Mouse (Mus musculus) spleen, adult 18-20 months (tissue): ENCODE measurements at regions not wholly inside any gene's neighbourhood (a gene's known extent, or its start where the extent isn't known, plus 50 kb on each side); places are given as distances from the start of the nearest gene placed in this dataset.
A peak's percentile ranks its signal among the peaks of the same experiment; 100 is the strongest.

Experiments
- DNase-seq, 2 experiments: peaks; one replicate each; pipeline ENCODE4 v3.0.0; 2022; ENCODE audit warnings: mixed read lengths in 2 of 2

GRCm38 (mm10) chr6:66255378-66255777, 279.8 kb upstream of the Mad2l1 start:
- DNase-seq = no peak

- no peak for DNase-seq
These were observed 271.8 kb upstream of the Mad2l1 start for GRCm38 (mm10) chr6:66263429-66263828.

- no peak for DNase-seq
These were observed 271.3 kb upstream of the Mad2l1 start for GRCm38 (mm10) chr6:66263918-66264317.

- DNase-seq = no peak
These were observed 266.8 kb upstream of the Mad2l1 start for GRCm38 (mm10) chr6:66268427-66268826.

- peak in 1 of 2 experiments; percentile 5 for DNase-seq
These were observed 263.6 kb upstream of the Mad2l1 start for GRCm38 (mm10) chr6:66271414-66272206.

- no peak for DNase-seq
These were observed 263.0 kb upstream of the Mad2l1 start for GRCm38 (mm10) chr6:66272216-66272615.

- DNase-seq = no peak
These were observed 260.5 kb upstream of the Mad2l1 start for GRCm38 (mm10) chr6:66274737-66275136.

GRCm38 (mm10) chr6:66280701-66281100, 254.5 kb upstream of the Mad2l1 start:
- no peak for DNase-seq

- no peak for DNase-seq
These were observed 252.5 kb upstream of the Mad2l1 start for GRCm38 (mm10) chr6:66282566-66283115.

- no peak for DNase-seq
These were observed 251.7 kb upstream of the Mad2l1 start for GRCm38 (mm10) chr6:66283521-66283920.

GRCm38 (mm10) chr6:66287607-66288006, 247.6 kb upstream of the Mad2l1 start:
- no peak for DNase-seq

GRCm38 (mm10) chr6:66289196-66289595, 246.0 kb upstream of the Mad2l1 start:
- DNase-seq = no peak

GRCm38 (mm10) chr6:66291576-66291975, 243.6 kb upstream of the Mad2l1 start:
- no peak for DNase-seq

- no peak for DNase-seq
These were observed 237.1 kb upstream of the Mad2l1 start for GRCm38 (mm10) chr6:66298056-66298455.

- DNase-seq = no peak
These were observed 235.0 kb upstream of the Mad2l1 start for GRCm38 (mm10) chr6:66300189-66300588.

GRCm38 (mm10) chr6:66344848-66345247, 190.3 kb upstream of the Mad2l1 start:
- no peak for DNase-seq

- DNase-seq = no peak
These were observed 187.8 kb upstream of the Mad2l1 start for GRCm38 (mm10) chr6:66347356-66347755.

GRCm38 (mm10) chr6:66361130-66361529, 174.1 kb upstream of the Mad2l1 start:
- no peak for DNase-seq

- no peak for DNase-seq
These were observed 167.9 kb upstream of the Mad2l1 start for GRCm38 (mm10) chr6:66367263-66367662.

GRCm38 (mm10) chr6:66381279-66381934, 153.8 kb upstream of the Mad2l1 start:
- no peak for DNase-seq

- DNase-seq = no peak
These were observed 152.7 kb upstream of the Mad2l1 start for GRCm38 (mm10) chr6:66382347-66383010.

GRCm38 (mm10) chr6:66395147-66395546, 140.0 kb upstream of the Mad2l1 start:
- DNase-seq = no peak

- no peak for DNase-seq
These were observed 137.8 kb upstream of the Mad2l1 start for GRCm38 (mm10) chr6:66397411-66397810.
